Mouse (Mus musculus) macrophage (primary cell): ENCODE data around the gene S100a13. TPM values are rescaled to one million over a fixed set of nuclear protein-coding genes. Genes with fewer than 3 reads are reported as not detected.

Experiments used
- H3K27ac ChIP-seq: fragments of 350-480 bp; formaldehyde crosslinking; 2 replicates; pipeline ENCODE4 v1.9.0; 2021
- H3K36me3 ChIP-seq: fragments of 350-480 bp; formaldehyde crosslinking; 2 replicates; pipeline ENCODE4 v1.9.0; 2021; ENCODE audit errors: inconsistent target
- H3K4me3 ChIP-seq: fragments of 350-480 bp; formaldehyde crosslinking; 2 replicates; pipeline ENCODE4 v1.9.0; 2021; ENCODE audit errors: inconsistent target
- H3K79me2 ChIP-seq: fragments of 350-480 bp; formaldehyde crosslinking; 2 replicates; pipeline ENCODE4 v1.9.0; 2021; ENCODE audit errors: inconsistent target
- WGBS: methylation state at CpG from one replicate; pipeline ENCODE4 v1.1.7; 2026; ENCODE audit warnings: inconsistent platforms; ENCODE audit not compliant: missing documents; 5-methylcytosine and 5-hydroxymethylcytosine counted together
- polyA plus RNA-seq: library from polyadenylated mRNA; stranded (reverse); fragments of 250-400 nt; gene quantifications from 3 replicates; pipeline ENCODE4 v1.2.4, GENCODE M21; 2018; ENCODE audit warnings: inconsistent platforms

S100a13 gene
- polyA plus RNA-seq, 1 experiment from 2014 or later: 61.0 TPM

- Histone ChIP-seq H3K4me3 (no peak overlapping the region), H3K27ac (no peak overlapping the region), H3K79me2 (peaks cover 10% of the 10 kb centered on the region; the same call in 1 of the 2 replicates), H3K36me3 (peaks cover 25% of the 10 kb centered on the region; the same call in 1 of the 2 replicates)
- WGBS: 29% methylated on average over 2 of the region's 2 CpGs
Measured at GRCm38 (mm10) chr3:90491350-90491749, 22.9 kb upstream of the S100a13 start.

- Histone ChIP-seq H3K27ac (no peak overlapping the region), H3K79me2 (peaks cover 10% of the 10 kb centered on the region; the same call in 1 of the 2 replicates), H3K36me3 (peaks cover 22% of the 10 kb centered on the region; the same call in 1 of the 2 replicates), H3K4me3 (no peak overlapping the region)
- 91% methylated on average over 4 of the region's 4 CpGs for WGBS
Measured at GRCm38 (mm10) chr3:90493831-90494540, 20.2 kb upstream of the S100a13 start.

GRCm38 (mm10) chr3:90495850-90496525 lies 18.2 kb upstream of the S100a13 start:
- Histone ChIP-seq H3K27ac (no peak overlapping the region), H3K79me2 (no peaks in the 10 kb centered on the region), H3K36me3 (peaks cover 30% of the 10 kb centered on the region; the same call in 1 of the 2 replicates), H3K4me3 (no peak overlapping the region)
- 94% methylated on average over 7 of the region's 7 CpGs for WGBS

GRCm38 (mm10) chr3:90497597-90497996 lies 16.6 kb upstream of the S100a13 start:
- Histone ChIP-seq H3K27ac (no peak overlapping the region), H3K36me3 (peaks cover 44% of the 10 kb centered on the region), H3K79me2 (peaks cover 9% of the 10 kb centered on the region; the same call in 1 of the 2 replicates), H3K4me3 (no peak overlapping the region)

- H3K79me2 ChIP-seq: peaks cover 66% of the 10 kb centered on the region
- WGBS: 95% methylated on average over 4 of the region's 4 CpGs
Measured at GRCm38 (mm10) chr3:90503444-90503843, 10.8 kb upstream of the S100a13 start.

GRCm38 (mm10) chr3:90505216-90505615 lies 9.0 kb upstream of the S100a13 start:
- WGBS: 96% methylated on average over 5 of the region's 5 CpGs
- Histone ChIP-seq H3K4me3 (no peak overlapping the region), H3K79me2 (peaks cover 70% of the 10 kb centered on the region), H3K36me3 (peaks cover 63% of the 10 kb centered on the region), H3K27ac (no peak overlapping the region)

More at GRCm38 (mm10) chr3:90503444-90503843, 10.8 kb upstream of the S100a13 start:
- Histone ChIP-seq H3K27ac (no peak overlapping the region), H3K36me3 (peaks cover 69% of the 10 kb centered on the region), H3K4me3 (no peak overlapping the region)

GRCm38 (mm10) chr3:90506362-90506761 lies 7.9 kb upstream of the S100a13 start:
- Histone ChIP-seq H3K36me3 (peaks cover 57% of the 10 kb centered on the region), H3K79me2 (peaks cover 70% of the 10 kb centered on the region), H3K4me3 (no peak overlapping the region), H3K27ac (no peak overlapping the region)
- WGBS: 93% methylated on average over 3 of the region's 3 CpGs

- WGBS: 3% methylated on average over 20 of the region's 20 CpGs
Measured at GRCm38 (mm10) chr3:90508287-90508949, 5.8 kb upstream of the S100a13 start.

GRCm38 (mm10) chr3:90508950-90509746 lies 5.1 kb upstream of the S100a13 start, which contains the start of gene Chtop:
Chtop (minus strand) TSS chr3:90509498.
- peaks cover 46% of the 10 kb centered on the region for H3K79me2 ChIP-seq
- H3K27ac ChIP-seq: peak within 1 kb of the TSS; percentile 57
- peaks cover 31% of the 10 kb centered on the region for H3K36me3 ChIP-seq
- H3K4me3 ChIP-seq: peak within 1 kb of the TSS; percentile 84
- WGBS: 1% methylated on average over 57 of the region's 66 CpGs

More at GRCm38 (mm10) chr3:90508287-90508949, 5.8 kb upstream of the S100a13 start:
- Histone ChIP-seq H3K79me2 (peaks cover 54% of the 10 kb centered on the region), H3K36me3 (peaks cover 36% of the 10 kb centered on the region), H3K27ac (0 out of 2 replicates have a peak overlapping the region, but pooled peaks have one; percentile 10), H3K4me3 (peak overlapping the region; percentile 84)

GRCm38 (mm10) chr3:90509747-90510123 lies 4.5 kb upstream of the S100a13 start:
- Histone ChIP-seq H3K4me3 (peak overlapping the region; percentile 84; the same call in 1 of the 2 replicates), H3K27ac (peak overlapping the region; percentile 57), H3K79me2 (peaks cover 41% of the 10 kb centered on the region), H3K36me3 (peaks cover 26% of the 10 kb centered on the region)
- WGBS: 10% methylated on average over 2 of the region's 2 CpGs

GRCm38 (mm10) chr3:90512276-90512675 lies 2.0 kb upstream of the S100a13 start:
- H3K36me3 ChIP-seq: peaks cover 1% of the 10 kb centered on the region; the same call in 1 of the 2 replicates
- no peak overlapping the region for H3K4me3 ChIP-seq
- H3K79me2 ChIP-seq: peaks cover 27% of the 10 kb centered on the region
- 91% methylated on average over 5 of the region's 5 CpGs for WGBS
- H3K27ac ChIP-seq: no peak overlapping the region

- H3K4me3 ChIP-seq: peak overlapping the region; percentile 90
- H3K79me2 ChIP-seq: peaks cover 19% of the 10 kb centered on the region
- no peaks in the 10 kb centered on the region for H3K36me3 ChIP-seq
- 98% methylated on average over 8 of the region's 9 CpGs for WGBS
- H3K27ac ChIP-seq: peak overlapping the region; percentile 63
Measured at GRCm38 (mm10) chr3:90512948-90513642, 1.1 kb upstream of the S100a13 start.

- WGBS: 0% methylated on average over 10 of the region's 10 CpGs
- peak overlapping the region; percentile 63 for H3K27ac ChIP-seq
Measured at GRCm38 (mm10) chr3:90514691-90515090, 456 bp downstream of the S100a13 start.

More at GRCm38 (mm10) chr3:90514691-90515090, 456 bp downstream of the S100a13 start:
- H3K4me3 ChIP-seq: peak overlapping the region; percentile 90
- no peaks in the 10 kb centered on the region for H3K36me3 ChIP-seq
- H3K79me2 ChIP-seq: peaks cover 11% of the 10 kb centered on the region; the same call in 1 of the 2 replicates
